Mouse (Mus musculus) embryonic facial prominence, embryonic 13.5 days (tissue): ENCODE measurements around the gene Tor4a. TPM values are rescaled to one million over a fixed set of nuclear protein-coding genes. Genes with fewer than 3 reads are reported as not detected.

ENCODE experiments used
- ATAC-seq: fragments of 200-750 bp; cut with Nextera tagmentation; 2 replicates; pipeline ENCODE4 v1.8.0; 2017; ENCODE audit warnings: low read depth; ENCODE audit not compliant: insufficient number of reproducible peaks, insufficient read depth, low FRiP score, low TSS enrichment
- H3K27ac ChIP-seq: fragments of 300-500 bp; sonication (generic); 2 replicates; pipeline ENCODE4 v1.5.1; 2015; ENCODE audit warnings: moderate library complexity, mild to moderate bottlenecking, inconsistent platforms
- H3K27me3 ChIP-seq: fragments of 300-500 bp; sonication (generic); 2 replicates; pipeline ENCODE4 v1.6.1; 2015; ENCODE audit warnings: mild to moderate bottlenecking, inconsistent platforms
- H3K36me3 ChIP-seq: fragments of 300-500 bp; sonication (generic); 2 replicates; pipeline ENCODE4 v1.6.1; 2015; ENCODE audit warnings: mild to moderate bottlenecking, inconsistent platforms
- H3K4me1 ChIP-seq: fragments of 300-500 bp; sonication (generic); 2 replicates; pipeline ENCODE4 v1.6.1; 2015; ENCODE audit warnings: inconsistent platforms
- H3K4me2 ChIP-seq: fragments of 300-500 bp; sonication (generic); 2 replicates; pipeline ENCODE4 v1.6.1; 2015; ENCODE audit warnings: moderate library complexity, mild to moderate bottlenecking, inconsistent platforms
- H3K4me3 ChIP-seq: fragments of 300-500 bp; sonication (generic); 2 replicates; pipeline ENCODE4 v1.5.1; 2015; ENCODE audit warnings: mild to moderate bottlenecking, inconsistent platforms
- H3K9ac ChIP-seq: fragments of 300-500 bp; sonication (generic); 2 replicates; pipeline ENCODE4 v1.6.1; 2015; ENCODE audit warnings: mild to moderate bottlenecking, inconsistent platforms
- H3K9me3 ChIP-seq: fragments of 300-500 bp; sonication (generic); 2 replicates; pipeline ENCODE4 v1.6.1; 2016; ENCODE audit warnings: inconsistent platforms
- WGBS: fragments of 180-500 bp; shearing (Covaris S2); methylation state at CpG from one replicate; pipeline ENCODE4 v1.1.7; 2015; ENCODE audit warnings: mixed read lengths; 5-methylcytosine and 5-hydroxymethylcytosine counted together
- polyA plus RNA-seq: library from polyadenylated mRNA; unstranded; fragments of >200 nt; fragmentation: Nextera tagmentation; extraction: Ambion mirVana; gene quantifications from 2 replicates; pipeline ENCODE4 v1.2.1, GENCODE M21; 2015

Gene Tor4a
- polyA plus RNA-seq: 5.1 and 6.1 TPM in 2 replicates

DNA sequence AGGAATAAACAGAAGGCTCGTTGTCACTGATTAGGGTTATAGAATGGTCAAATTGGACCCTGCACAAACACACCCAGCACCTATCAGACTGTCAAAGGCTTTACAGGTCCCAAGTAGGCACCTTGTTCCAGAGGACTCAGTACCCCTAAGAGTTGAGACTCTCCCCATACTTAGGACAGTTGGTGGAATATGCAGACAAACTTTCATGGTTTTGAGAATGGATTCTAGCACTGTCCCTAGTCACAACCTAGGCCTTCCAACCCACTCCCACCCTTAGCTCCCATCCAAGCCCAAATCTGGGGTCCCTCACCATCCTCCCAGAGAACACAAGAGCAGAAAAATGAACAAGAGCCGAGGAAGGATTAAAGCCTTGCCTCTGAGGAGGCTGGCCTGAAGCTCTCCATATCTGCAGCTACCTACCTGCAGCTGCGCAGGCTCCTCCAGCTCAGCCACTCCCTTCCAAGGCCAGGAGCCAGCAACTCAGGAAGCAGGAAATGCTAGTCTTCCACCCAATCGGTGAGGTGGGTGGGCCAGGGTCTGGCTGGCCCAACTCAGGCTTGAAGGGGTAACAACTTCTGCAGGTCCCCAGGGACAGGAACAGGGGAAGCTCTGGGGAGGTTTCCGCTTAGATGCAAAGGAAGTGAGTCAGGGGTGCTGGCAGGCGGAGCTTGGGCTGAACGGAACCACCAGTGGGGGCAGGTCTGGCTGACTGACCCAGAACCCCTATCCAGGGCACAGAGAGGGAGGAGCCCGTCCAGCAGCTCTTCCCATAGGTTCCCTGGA is at the start of gene Tor4a:
Gene Tor4a (minus strand): TSS at position 715 of the 783 bp plus-strand sequence.
- no peaks in the 10 kb centered on the region for H3K9me3 ChIP-seq
- peak within 1 kb of the TSS; percentile 54 for H3K9ac ChIP-seq
- ATAC-seq: peak; percentile 33; the same call in 1 of the 2 replicates
- H3K27me3 ChIP-seq: peaks cover 44% of the 10 kb centered on the region
- H3K4me1 ChIP-seq: peaks cover 32% of the 10 kb centered on the region
- peak within 1 kb of the TSS; percentile 55 for H3K4me2 ChIP-seq
- peak within 1 kb of the TSS; percentile 29 for H3K4me3 ChIP-seq
- H3K27ac ChIP-seq: no peak within 1 kb of the TSS
- 12% methylated on average over 8 of the region's 8 CpGs for WGBS
- H3K36me3 ChIP-seq: peaks cover 32% of the 10 kb centered on the region

DNA sequence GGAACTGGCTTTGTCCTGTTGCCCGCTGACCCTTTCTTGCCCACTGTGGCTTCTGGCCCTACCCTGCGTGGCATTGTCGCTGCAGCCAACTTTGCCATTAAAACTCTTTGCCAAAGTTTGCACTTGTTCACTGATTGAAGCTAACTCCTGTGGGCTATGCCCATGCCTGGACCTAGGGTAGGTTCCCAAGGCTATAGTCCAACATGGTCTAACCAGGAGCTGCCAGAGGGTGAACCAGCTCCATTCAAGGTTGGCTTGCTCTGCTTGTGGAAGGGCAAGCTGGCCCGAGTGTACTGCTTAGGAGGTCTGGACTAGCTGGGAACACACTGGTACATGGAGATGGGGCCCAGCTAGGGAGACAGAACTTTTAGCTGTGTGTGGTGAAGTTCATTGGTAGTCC is 47.5 kb upstream of the Tor4a start:
- Histone ChIP-seq H3K4me1 (peaks cover 28% of the 10 kb centered on the region), H3K27ac (no peak overlapping the region), H3K27me3 (peaks cover 34% of the 10 kb centered on the region), H3K4me3 (no peak overlapping the region), H3K9me3 (no peaks in the 10 kb centered on the region), H3K36me3 (peaks cover 35% of the 10 kb centered on the region), H3K9ac (no peak overlapping the region), H3K4me2 (no peak overlapping the region)
- 87% methylated on average over 4 of the region's 4 CpGs for WGBS
- no peak for ATAC-seq

DNA sequence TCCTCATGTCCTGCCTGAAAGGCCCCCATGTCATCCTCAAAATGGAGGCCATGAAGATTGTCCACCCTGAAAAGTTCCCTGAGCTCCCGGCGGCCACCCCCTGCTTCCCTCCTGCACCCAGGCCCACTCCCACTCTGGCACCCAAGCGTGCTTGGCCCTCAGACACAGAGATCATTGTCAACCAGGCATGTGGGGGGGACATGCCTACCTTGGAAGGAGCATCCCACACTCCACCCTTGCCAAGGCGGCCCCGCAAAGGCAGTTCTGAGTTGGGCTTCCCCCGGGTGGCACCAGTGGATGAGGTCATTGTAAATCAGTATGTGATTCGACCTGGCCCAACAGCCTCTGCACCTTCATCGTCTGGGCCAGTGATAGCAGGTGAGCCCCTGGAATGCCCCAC is 46.7 kb upstream of the Tor4a start:
- WGBS: 80% methylated on average over 8 of the region's 8 CpGs
- H3K4me3 ChIP-seq: no peak overlapping the region
- no peak for ATAC-seq
- H3K9me3 ChIP-seq: no peaks in the 10 kb centered on the region
- H3K9ac ChIP-seq: no peak overlapping the region
- H3K36me3 ChIP-seq: peaks cover 26% of the 10 kb centered on the region
- no peak overlapping the region for H3K27ac ChIP-seq
- H3K4me2 ChIP-seq: peak overlapping the region; percentile 93
- peaks cover 34% of the 10 kb centered on the region for H3K27me3 ChIP-seq
- H3K4me1 ChIP-seq: peaks cover 28% of the 10 kb centered on the region

DNA sequence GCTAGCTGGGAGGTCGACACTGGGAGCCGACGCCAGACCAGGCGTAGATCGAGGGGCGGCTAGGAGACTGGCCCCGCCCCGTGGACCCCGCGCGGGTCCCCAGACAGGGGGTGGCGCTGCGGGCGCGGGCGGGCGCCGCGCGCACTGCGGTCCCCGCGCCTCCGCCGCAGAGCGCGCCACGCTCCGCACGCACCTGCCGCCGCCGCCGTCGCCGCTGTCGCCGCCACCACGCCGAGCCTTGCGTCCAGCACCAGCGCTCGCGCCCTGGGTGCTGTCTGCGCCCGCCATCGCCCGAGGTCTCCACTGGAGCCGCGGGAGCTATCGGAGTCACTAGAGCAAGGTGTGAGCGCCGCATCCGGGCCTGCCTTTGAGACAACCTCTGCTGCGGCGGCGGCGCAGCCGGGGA is 45.4 kb upstream of the Tor4a start, which contains the start of the genes Rnf208 and Cysrt1:
Gene Rnf208 (plus strand): TSS at position 155 of the 406 bp plus-strand sequence.
Gene Cysrt1 (minus strand): TSS at position 352 of the 406 bp plus-strand sequence.
- Histone ChIP-seq H3K36me3 (peaks cover 14% of the 10 kb centered on the region), H3K4me3 (peak within 1 kb of the TSS; percentile 57), H3K9me3 (no peaks in the 10 kb centered on the region), H3K9ac (peak within 1 kb of the TSS; percentile 71), H3K27ac (0 out of 2 replicates have a peak within 1 kb of the TSS, but pooled peaks have one; percentile 71), H3K27me3 (peaks cover 38% of the 10 kb centered on the region), H3K4me2 (peak within 1 kb of the TSS; percentile 93), H3K4me1 (peaks cover 28% of the 10 kb centered on the region)
- under 1% methylated on average over 59 of the region's 59 CpGs for WGBS
- no peak for ATAC-seq

DNA sequence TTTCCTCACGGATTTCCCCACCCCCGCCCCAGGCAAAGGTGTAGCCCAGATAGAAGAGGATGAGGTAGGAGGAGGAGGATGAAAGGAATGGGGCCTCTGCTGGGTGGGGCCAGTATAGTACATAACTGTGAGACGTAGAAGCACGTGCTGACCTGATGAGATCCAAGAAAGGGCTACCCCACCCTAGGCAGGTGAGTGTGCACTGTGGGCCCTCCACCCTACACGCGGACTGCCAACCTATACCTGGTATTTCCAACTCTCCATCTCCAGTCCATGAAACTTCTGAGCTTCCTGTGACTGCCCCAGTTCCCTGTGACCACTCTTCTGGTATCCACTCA is 44.7 kb upstream of the Tor4a start:
- Histone ChIP-seq H3K4me1 (peaks cover 28% of the 10 kb centered on the region), H3K9me3 (no peaks in the 10 kb centered on the region), H3K27ac (0 out of 2 replicates have a peak overlapping the region, but pooled peaks have one; percentile 71), H3K36me3 (peaks cover 10% of the 10 kb centered on the region), H3K4me2 (peak overlapping the region; percentile 93), H3K27me3 (peaks cover 39% of the 10 kb centered on the region), H3K4me3 (peak overlapping the region; percentile 57), H3K9ac (peak overlapping the region; percentile 71; the same call in 1 of the 2 replicates)
- no peak for ATAC-seq
- WGBS: 11% methylated on average over 6 of the region's 6 CpGs

DNA sequence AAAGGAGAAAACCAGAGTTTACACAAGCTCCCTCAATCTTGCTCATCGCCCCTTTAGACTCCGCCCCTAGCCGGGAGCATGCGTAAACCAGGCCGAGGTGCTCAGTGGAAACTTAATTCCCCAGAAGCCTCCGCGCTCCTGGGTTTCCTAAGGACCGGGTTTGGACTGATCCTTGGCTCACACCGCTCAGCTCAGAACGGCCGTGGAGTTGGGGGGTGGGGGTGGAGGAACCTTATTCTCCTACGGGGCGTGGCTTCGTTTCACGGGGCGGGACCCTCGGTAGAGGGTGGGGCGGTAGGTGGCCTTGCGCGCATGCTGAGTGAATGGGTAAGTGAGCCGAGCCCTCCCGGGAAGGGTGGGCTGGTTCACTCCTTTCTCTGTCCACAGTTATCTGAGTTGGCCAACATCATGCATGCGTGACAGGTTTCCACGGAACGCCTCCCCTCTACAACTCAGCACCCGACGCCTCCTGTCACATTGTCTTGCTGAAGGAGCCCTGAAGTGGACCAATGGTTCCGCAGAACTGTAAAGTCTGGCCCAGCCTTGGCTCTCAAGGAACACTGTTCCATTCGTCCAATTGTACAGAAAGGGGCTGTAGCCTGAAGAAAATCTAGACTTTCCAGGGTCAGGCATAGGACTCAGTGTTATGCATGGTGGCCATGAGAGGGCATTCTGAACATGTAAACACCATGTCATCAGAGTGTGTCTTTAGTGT is 44.2 kb upstream of the Tor4a start:
- peaks cover 28% of the 10 kb centered on the region for H3K4me1 ChIP-seq
- peak overlapping the region; percentile 57 for H3K4me3 ChIP-seq
- peak overlapping the region; percentile 71 for H3K9ac ChIP-seq
- H3K4me2 ChIP-seq: peak overlapping the region; percentile 93
- H3K27ac ChIP-seq: peak overlapping the region; percentile 71; the same call in 1 of the 2 replicates
- peaks cover 44% of the 10 kb centered on the region for H3K27me3 ChIP-seq
- ATAC-seq: peak; percentile 75
- no peaks in the 10 kb centered on the region for H3K9me3 ChIP-seq
- peaks cover 5% of the 10 kb centered on the region; the same call in 1 of the 2 replicates for H3K36me3 ChIP-seq
- WGBS: 1% methylated on average over 29 of the region's 29 CpGs

DNA sequence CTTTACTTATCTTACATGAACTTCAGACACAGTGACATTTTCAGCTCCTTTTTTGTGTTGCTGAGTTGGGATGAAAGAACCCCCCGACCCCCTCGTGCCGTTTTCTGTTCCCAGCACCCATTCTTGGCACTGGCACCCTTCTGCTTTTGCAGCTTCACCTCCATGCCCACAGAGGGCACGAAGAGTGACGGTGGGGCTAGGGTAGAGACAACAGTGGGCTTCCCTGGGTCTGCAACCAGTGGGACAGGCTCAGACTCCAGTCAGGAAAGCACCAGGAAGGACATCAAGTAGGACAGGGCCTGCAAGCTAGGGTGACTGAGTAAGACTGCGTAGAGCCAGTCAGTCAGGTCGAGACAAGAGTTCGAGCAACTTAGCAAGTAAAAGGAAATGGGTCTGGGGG is 43.6 kb upstream of the Tor4a start:
- ATAC-seq: no peak
- no peaks in the 10 kb centered on the region for H3K36me3 ChIP-seq
- peaks cover 45% of the 10 kb centered on the region for H3K27me3 ChIP-seq
- H3K9ac ChIP-seq: peak overlapping the region; percentile 71
- WGBS: 50% methylated on average over 8 of the region's 8 CpGs
- H3K27ac ChIP-seq: peak overlapping the region; percentile 71; the same call in 1 of the 2 replicates
- peaks cover 28% of the 10 kb centered on the region for H3K4me1 ChIP-seq
- H3K9me3 ChIP-seq: no peaks in the 10 kb centered on the region
- peak overlapping the region; percentile 93 for H3K4me2 ChIP-seq
- peak overlapping the region; percentile 57 for H3K4me3 ChIP-seq

DNA sequence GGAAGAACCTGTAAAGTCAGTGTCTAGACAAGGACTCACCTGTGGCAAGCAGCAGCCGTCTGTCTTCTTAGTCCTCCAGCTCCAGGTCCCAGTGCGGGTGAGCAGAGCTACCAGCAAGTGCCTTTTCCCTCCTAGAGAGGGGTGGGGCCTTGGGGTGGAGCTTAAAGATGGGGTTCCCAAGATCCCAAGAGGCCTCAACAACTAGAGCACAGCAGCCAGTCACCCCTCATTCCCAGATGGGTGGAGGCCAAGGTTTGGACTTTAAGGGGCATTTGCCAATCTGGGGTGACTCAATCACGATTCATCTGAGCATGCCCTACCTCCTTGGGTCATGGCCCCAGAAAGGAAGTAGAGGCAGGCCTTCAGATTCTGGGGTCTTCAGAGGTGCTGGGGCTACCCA is 43.1 kb upstream of the Tor4a start:
- H3K36me3 ChIP-seq: no peaks in the 10 kb centered on the region
- no peak for ATAC-seq
- H3K4me1 ChIP-seq: peaks cover 28% of the 10 kb centered on the region
- no peak overlapping the region for H3K4me3 ChIP-seq
- no peak overlapping the region for H3K9ac ChIP-seq
- H3K27me3 ChIP-seq: peaks cover 47% of the 10 kb centered on the region
- no peaks in the 10 kb centered on the region for H3K9me3 ChIP-seq
- H3K4me2 ChIP-seq: no peak overlapping the region
- H3K27ac ChIP-seq: no peak overlapping the region
- 78% methylated on average over 3 of the region's 3 CpGs for WGBS

DNA sequence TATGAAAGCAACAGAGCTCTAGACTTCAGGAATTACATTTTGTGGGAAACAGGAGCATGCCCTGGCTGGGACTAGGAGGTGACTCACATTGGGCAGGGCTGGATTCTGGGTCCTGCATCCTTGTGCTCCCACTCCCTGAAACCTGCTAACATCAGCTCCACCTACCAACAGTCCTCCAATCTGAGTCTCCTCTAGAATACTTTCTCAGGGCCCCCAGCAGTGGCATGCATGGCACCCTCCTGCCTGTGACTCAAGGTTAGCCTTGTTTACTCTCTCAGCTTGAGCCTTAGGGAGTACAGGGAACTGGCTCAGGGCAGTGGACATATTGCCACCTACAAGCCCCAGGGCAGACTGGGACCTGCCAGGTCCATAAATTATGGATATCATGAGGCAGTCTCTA is 41.4 kb upstream of the Tor4a start:
- H3K4me3 ChIP-seq: no peak overlapping the region
- peaks cover 28% of the 10 kb centered on the region for H3K4me1 ChIP-seq
- H3K27ac ChIP-seq: no peak overlapping the region
- H3K4me2 ChIP-seq: no peak overlapping the region
- ATAC-seq: no peak
- no peaks in the 10 kb centered on the region for H3K36me3 ChIP-seq
- H3K27me3 ChIP-seq: peaks cover 43% of the 10 kb centered on the region
- H3K9me3 ChIP-seq: no peaks in the 10 kb centered on the region
- H3K9ac ChIP-seq: 0 out of 2 replicates have a peak overlapping the region, but pooled peaks have one; percentile 36

DNA sequence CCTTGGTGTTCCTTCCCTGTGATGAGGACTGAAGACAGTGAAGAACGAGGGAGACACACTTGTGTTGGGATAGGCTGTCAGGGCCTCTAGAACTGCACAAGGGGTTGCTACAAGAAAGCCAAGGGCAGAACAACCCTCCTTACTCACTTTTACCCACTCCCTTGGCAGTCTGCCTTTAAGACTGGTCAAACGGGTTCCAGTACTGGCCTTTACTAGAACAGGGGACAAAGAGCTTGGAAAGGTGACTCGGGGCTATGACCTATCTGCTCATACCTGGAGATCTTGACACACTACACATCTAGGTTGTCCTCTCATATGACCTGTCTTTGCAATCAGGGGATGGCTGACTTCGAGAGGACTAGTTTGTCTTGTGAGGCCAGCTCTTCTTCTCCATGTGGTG is 40.8 kb upstream of the Tor4a start:
- no peaks in the 10 kb centered on the region for H3K36me3 ChIP-seq
- H3K9ac ChIP-seq: no peak overlapping the region
- no peak overlapping the region for H3K4me3 ChIP-seq
- H3K9me3 ChIP-seq: no peaks in the 10 kb centered on the region
- H3K27ac ChIP-seq: no peak overlapping the region
- H3K4me2 ChIP-seq: no peak overlapping the region
- 68% methylated on average over 4 of the region's 4 CpGs for WGBS
- no peak for ATAC-seq
- peaks cover 25% of the 10 kb centered on the region for H3K4me1 ChIP-seq
- peaks cover 42% of the 10 kb centered on the region for H3K27me3 ChIP-seq

DNA sequence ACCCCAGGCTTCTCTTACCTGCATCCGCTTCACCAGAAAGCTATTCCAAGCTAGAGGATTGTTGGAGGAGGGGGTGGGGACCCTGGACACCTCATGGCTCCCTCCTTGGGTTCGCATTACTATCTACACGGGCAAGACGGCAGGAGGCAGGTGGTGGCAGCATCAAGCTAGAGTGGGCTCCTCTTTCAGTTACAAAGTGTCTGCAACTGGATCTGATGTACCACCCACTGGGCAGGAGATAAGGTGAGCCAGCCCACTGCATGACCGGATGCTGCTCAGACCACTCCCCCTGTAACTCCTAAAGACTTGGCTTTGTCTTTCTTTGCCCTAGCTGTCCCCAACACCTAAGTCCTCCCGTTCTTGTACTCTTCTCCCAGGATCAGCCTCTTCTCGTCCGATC is 39.9 kb upstream of the Tor4a start, which contains the start of gene Rnf224:
Gene Rnf224 (minus strand): TSS at position 174 of the 400 bp plus-strand sequence.
- no peak for ATAC-seq
- H3K36me3 ChIP-seq: no peaks in the 10 kb centered on the region
- H3K4me1 ChIP-seq: peaks cover 18% of the 10 kb centered on the region
- peaks cover 35% of the 10 kb centered on the region for H3K27me3 ChIP-seq
- no peak within 1 kb of the TSS for H3K9ac ChIP-seq
- H3K4me3 ChIP-seq: no peak within 1 kb of the TSS
- H3K9me3 ChIP-seq: no peaks in the 10 kb centered on the region
- no peak within 1 kb of the TSS for H3K27ac ChIP-seq
- WGBS: 31% methylated on average over 8 of the region's 8 CpGs
- no peak within 1 kb of the TSS for H3K4me2 ChIP-seq
